Mouse (Mus musculus) frontal cortex, adult 2 months (tissue): ENCODE data around the gene Ttc38. TPM values are rescaled to one million over a fixed set of nuclear protein-coding genes. Genes with fewer than 3 reads are reported as not detected.
A peak's percentile ranks its signal among the peaks of the same experiment; 100 is the strongest.
"Not testable (repeated sequence)": the region's sequence is repeated elsewhere in the genome, so short reads cannot be mapped to it uniquely, and the experiment has no call there.

Experiments used
- DNase-seq, 2 experiments: peaks; one replicate each; pipeline ENCODE4 v3.0.0; 2022; ENCODE audit warnings: low spot score in 1 of 2; ENCODE audit errors: extremely low spot score in 1 of 2
- polyA plus RNA-seq: library from polyadenylated mRNA; depleted of rRNA; stranded (reverse); fragments of >200 nt; gene quantifications from 2 replicates; pipeline ENCODE4 v1.2.3, GENCODE M21; 2012

Gene Ttc38
- polyA plus RNA-seq, 1 experiment, result 5.2 TPM

GRCm38 (mm10) chr15:85821203-85822010 is 10.7 kb upstream of the Ttc38 start, which contains the start of gene Pkdrej:
Gene Pkdrej, minus strand, starts transcription at chr15:85821734.
- DNase-seq, result peak in 1 of 2 experiments; percentile 23

GRCm38 (mm10) chr15:85822011-85822359 is 10.1 kb upstream of the Ttc38 start:
- DNase-seq, result peak in 1 of 2 experiments; percentile 8

GRCm38 (mm10) chr15:85826676-85827075 is 5.4 kb upstream of the Ttc38 start:
- no peak for DNase-seq

GRCm38 (mm10) chr15:85828071-85828470 is 4.0 kb upstream of the Ttc38 start:
- no peak for DNase-seq

GRCm38 (mm10) chr15:85829470-85829869 is 2.6 kb upstream of the Ttc38 start:
- DNase-seq, result no peak

- no peak for DNase-seq
Measured at GRCm38 (mm10) chr15:85832599-85832998, 493 bp downstream of the Ttc38 start.

GRCm38 (mm10) chr15:85835335-85835734 is 3.2 kb downstream of the Ttc38 start:
- DNase-seq, result no peak

- DNase-seq, result no peak
Measured at GRCm38 (mm10) chr15:85836887-85837286, 4.8 kb downstream of the Ttc38 start.

GRCm38 (mm10) chr15:85840983-85841382 is 8.9 kb downstream of the Ttc38 start:
- no peak for DNase-seq

- DNase-seq, result no peak
Measured at GRCm38 (mm10) chr15:85841796-85842360, 9.8 kb downstream of the Ttc38 start.

- no peak for DNase-seq
Measured at GRCm38 (mm10) chr15:85845071-85845470, 13.0 kb downstream of the Ttc38 start.

- DNase-seq, result no peak
Measured at GRCm38 (mm10) chr15:85851656-85852392, 19.7 kb downstream of the Ttc38 start.

- DNase-seq, result no peak
Measured at GRCm38 (mm10) chr15:85858980-85859489, 26.9 kb downstream of the Ttc38 start.

GRCm38 (mm10) chr15:85859490-85860031 is 27.5 kb downstream of the Ttc38 start, which contains the start of gene Gtse1:
Gene Gtse1, plus strand, starts transcription at chr15:85859745.
- DNase-seq, result peak; percentile 95 to 97

- not testable (repeated sequence) for DNase-seq
Measured at GRCm38 (mm10) chr15:85865913-85866312, 33.8 kb downstream of the Ttc38 start.

GRCm38 (mm10) chr15:85867696-85868095 is 35.6 kb downstream of the Ttc38 start:
- DNase-seq, result peak; percentile 55 to 90

- no peak for DNase-seq
Measured at GRCm38 (mm10) chr15:85877336-85877735, 45.2 kb downstream of the Ttc38 start.

- DNase-seq, result peak; percentile 87 to 93
Measured at GRCm38 (mm10) chr15:85878848-85879497, 46.9 kb downstream of the Ttc38 start, which contains the start of gene Trmu. Gene Trmu, plus strand, starts transcription at chr15:85879312.

- DNase-seq, result no peak
Measured at GRCm38 (mm10) chr15:85879498-85879895, 47.4 kb downstream of the Ttc38 start.

- DNase-seq, result no peak
Measured at GRCm38 (mm10) chr15:85885606-85886005, 53.5 kb downstream of the Ttc38 start.
